8 mouse cellular contexts compared by ENCODE assay signal in the genomic region with DNA sequence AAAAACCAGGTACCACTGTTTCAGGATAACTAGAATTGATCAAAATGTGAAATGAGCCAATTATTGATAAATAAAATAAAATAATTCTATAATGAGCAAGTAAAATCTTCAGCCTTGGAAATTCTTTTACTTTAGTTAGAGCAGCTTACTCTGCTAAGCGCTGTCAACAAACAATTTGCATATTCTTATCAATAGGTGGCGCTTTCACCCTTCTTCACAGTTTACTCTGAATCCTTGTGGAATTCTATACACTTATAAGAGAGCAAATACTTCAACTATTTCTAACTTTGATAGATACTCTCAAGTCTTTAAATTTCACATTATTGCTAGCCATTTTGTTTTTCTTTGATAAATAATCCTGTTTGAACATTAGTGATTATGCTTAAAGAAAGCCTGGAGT.
A peak's percentile ranks its signal among the peaks of the same experiment; 100 is the strongest.
DNase-seq lines count a peak whose midpoint lies in the region; ATAC-seq and TF ChIP-seq lines count a peak whose summit lies in the region.
"Had no signal": no experiment of that assay in that cellular context is flagged by ENCODE, and none has a peak within 500 bp of the region (broad histone marks: within the 10 kb centered on the region; RNA-seq: fewer than 3 reads in every experiment).

No protein-coding gene starts in this region.

- DNase-seq in kidney, postnatal 0 days (ENCODE audit: low spot score), result peak; percentile 83
- DNase-seq in kidney, adult 18-20 months, result no peak
- peak; percentile 26 for DNase-seq in Muller cell, postnatal 12 days (ENCODE audit: inconsistent ontology term)
- DNase-seq in brain, embryonic 18.5 days (ENCODE audit: low read depth, low spot score), result peak; percentile 26
- DNase-seq in ovary, postnatal 36 days (ENCODE audit: low spot score), result no peak

- H3K9me3 ChIP-seq in kidney, postnatal 0 days (replicated peaks; ENCODE audit: low read length), result no peaks in the 10 kb centered on the region
- H3K9me3 ChIP-seq: liver, embryonic 15.5 days had no signal

- no peak overlapping the region for H3K4me3 ChIP-seq in kidney, postnatal 0 days (replicated peaks; ENCODE audit: low read depth, low read length)
- H3K4me3 ChIP-seq: liver, embryonic 15.5 days had no signal

- H3K4me1 ChIP-seq in kidney, postnatal 0 days (replicated peaks; ENCODE audit: insufficient read depth, low read length), result no peaks in the 10 kb centered on the region
- H3K4me1 ChIP-seq: liver, embryonic 15.5 days had no signal

- H3K4me2 ChIP-seq in kidney, postnatal 0 days (ENCODE audit: low read length), result no peak overlapping the region
- H3K4me2 ChIP-seq: liver, embryonic 15.5 days had no signal

- peak; percentile 77 for TF ChIP-seq CTCF in kidney, postnatal 0 days (IDR thresholded peaks at IDR 0.05; ENCODE audit: low read depth)

- 2% methylated on average over 2 of the region's 2 CpGs for WGBS in kidney, postnatal 0 days

- no peaks in the 10 kb centered on the region for H3K36me3 ChIP-seq in kidney, postnatal 0 days (ENCODE audit: insufficient read depth, low read length)
- H3K36me3 ChIP-seq: liver, embryonic 15.5 days had no signal

- H3K27ac ChIP-seq in kidney, postnatal 0 days, result no peak overlapping the region
- H3K27ac ChIP-seq: liver, embryonic 15.5 days had no signal

- no peak overlapping the region for H3K9ac ChIP-seq in kidney, postnatal 0 days (ENCODE audit: low read depth, low read length)
- H3K9ac ChIP-seq: liver, embryonic 15.5 days had no signal

- no peak for ATAC-seq in kidney, postnatal 0 days (replicated peaks; ENCODE audit: low FRiP score, low read depth)
- 0 out of 2 replicates have a peak, but pooled peaks have one; percentile 42 for ATAC-seq in megakaryocyte progenitor cell, adult 5-6 weeks (replicated peaks; ENCODE audit: poor library complexity)
- no peak for ATAC-seq in erythroblast, adult 5-6 weeks (replicated peaks; ENCODE audit: low FRiP score, poor library complexity, severe bottlenecking)

- no peaks in the 10 kb centered on the region for H3K27me3 ChIP-seq in kidney, postnatal 0 days (ENCODE audit: insufficient read depth, low read length)
- H3K27me3 ChIP-seq: liver, embryonic 15.5 days had no signal

Comparison
In these comparisons a context has a peak if more than half of its experiments do, and no peak if none do; other contexts are left out.
1. DNase-seq: peak in kidney, postnatal 0 days (single experiment), Muller cell, postnatal 12 days (single experiment) and brain, embryonic 18.5 days (single experiment); none in kidney, adult 18-20 months (single experiment) and ovary, postnatal 36 days (single experiment).